Mouse (Mus musculus): ENCODE results near the gene Braf.

DNA sequence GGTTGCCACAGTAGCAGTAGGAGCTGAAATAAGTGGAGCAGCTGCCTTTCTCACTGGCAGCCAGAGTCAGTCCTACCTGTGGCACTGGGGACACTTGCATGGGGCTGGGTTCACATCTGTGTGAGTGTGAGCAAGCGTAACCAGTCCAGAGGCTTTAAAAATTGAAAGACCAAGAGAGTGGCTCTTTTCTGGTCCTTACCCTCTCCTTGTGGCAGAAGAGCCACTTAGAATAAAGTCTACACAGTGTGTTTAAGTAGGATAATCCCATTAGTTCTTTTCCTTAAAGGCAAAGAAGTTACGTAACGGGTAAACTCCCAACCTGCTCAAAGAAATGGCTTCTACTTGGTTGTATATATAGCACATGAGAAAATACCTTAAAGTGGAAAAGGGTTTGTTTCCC, 124.4 kb downstream of the Braf start:
- no peak for TF ChIP-seq CTCF (IDR thresholded peaks at IDR 0.05; ENCODE audit: low read depth)
- TF ChIP-seq EP300 (optimal IDR thresholded peaks at IDR 0.05): no peak
